Mouse (Mus musculus) limb, embryonic 11.5 days (tissue): ENCODE data around the gene Abl2. TPM values are rescaled to one million over a fixed set of nuclear protein-coding genes. Genes with fewer than 3 reads are reported as not detected.
"Not testable (repeated sequence)": the region's sequence is repeated elsewhere in the genome, so short reads cannot be mapped to it uniquely, and the experiment has no call there.

Experiments
- ATAC-seq: fragments of 200-750 bp; cut with Nextera tagmentation; 2 replicates; pipeline ENCODE4 v1.8.0; 2017; ENCODE audit warnings: low read depth; ENCODE audit not compliant: insufficient number of reproducible peaks, low FRiP score, low TSS enrichment
- DNase-seq: peaks from one replicate; pipeline ENCODE4 v3.0.0-alpha.2; 2015; ENCODE audit warnings: low spot score
- H3K27ac ChIP-seq: fragments of 300-500 bp; sonication (generic); replicated peaks from 2 replicates; pipeline ENCODE4 v1.5.1; 2014; ENCODE audit warnings: low read depth, mild to moderate bottlenecking, low read length
- H3K27me3 ChIP-seq: fragments of 300-500 bp; sonication (generic); 2 replicates; pipeline ENCODE4 v1.6.1; 2014; ENCODE audit warnings: mild to moderate bottlenecking, low read length, mixed read lengths; ENCODE audit not compliant: control insufficient read depth, insufficient read depth
- H3K36me3 ChIP-seq: fragments of 300-500 bp; sonication (generic); 2 replicates; pipeline ENCODE4 v1.6.1; 2014; ENCODE audit warnings: mild to moderate bottlenecking, low read length, moderate library complexity, mixed read lengths; ENCODE audit not compliant: control insufficient read depth, insufficient read depth
- H3K4me1 ChIP-seq: fragments of 300-500 bp; sonication (generic); 2 replicates; pipeline ENCODE4 v1.6.1; 2014; ENCODE audit warnings: low read length, mixed read lengths; ENCODE audit not compliant: control insufficient read depth, insufficient read depth
- H3K4me2 ChIP-seq: fragments of 300-500 bp; sonication (generic); 2 replicates; pipeline ENCODE4 v1.6.1; 2014; ENCODE audit warnings: low read depth, mild to moderate bottlenecking, moderate library complexity; ENCODE audit not compliant: severe bottlenecking
- H3K4me3 ChIP-seq: fragments of 300-500 bp; sonication (generic); 2 replicates; pipeline ENCODE4 v1.5.1; 2014; ENCODE audit warnings: low read depth, low read length
- H3K9ac ChIP-seq: fragments of 300-500 bp; sonication (generic); 2 replicates; pipeline ENCODE4 v1.6.1; 2014; ENCODE audit warnings: mild to moderate bottlenecking, low read length
- H3K9me3 ChIP-seq: fragments of 300-500 bp; sonication (generic); 2 replicates; pipeline ENCODE4 v1.6.1; 2016; ENCODE audit warnings: low read length; ENCODE audit not compliant: control insufficient read depth
- WGBS: fragments of 180-500 bp; shearing (Covaris S2); extraction: QIAGEN DNeasy Blood & Tissue Kit; methylation state at CpG from one replicate; pipeline ENCODE4 v1.1.7; 2014; 5-methylcytosine and 5-hydroxymethylcytosine counted together
- polyA plus RNA-seq: library from polyadenylated mRNA; unstranded; fragments of >200 nt; fragmentation: Nextera tagmentation; extraction: Ambion mirVana; gene quantifications from 2 replicates; pipeline ENCODE4 v1.2.1, GENCODE M21; 2014

Gene Abl2
- 5.9 and 6.3 TPM in 2 replicates for polyA plus RNA-seq

GRCm38 (mm10) chr1:156558024-156558930, at the start of gene Abl2:
Gene Abl2 (plus strand): TSS chr1:156558786.
- H3K36me3 ChIP-seq = no peaks in the 10 kb centered on the region; the same call in 1 of the 2 replicates
- H3K4me3 ChIP-seq = peak within 1 kb of the TSS; percentile 87
- no peaks in the 10 kb centered on the region for H3K9me3 ChIP-seq
- 0 out of 2 replicates have a peak, but pooled peaks cover 2% of the 10 kb centered on the region for H3K4me1 ChIP-seq
- no peaks in the 10 kb centered on the region for H3K27me3 ChIP-seq
- peak; percentile 91 for DNase-seq
- H3K9ac ChIP-seq = peak within 1 kb of the TSS; percentile 99
- H3K4me2 ChIP-seq = peak within 1 kb of the TSS; percentile 64
- ATAC-seq = peak; percentile 93
- 9% methylated on average over 60 of the region's 60 CpGs for WGBS
- H3K27ac ChIP-seq = peak within 1 kb of the TSS; percentile 88

- Histone ChIP-seq H3K27me3 (no peaks in the 10 kb centered on the region), H3K27ac (no peak overlapping the region), H3K4me3 (no peak overlapping the region), H3K9ac (no peak overlapping the region), H3K4me2 (no peak overlapping the region), H3K9me3 (no peaks in the 10 kb centered on the region), H3K4me1 (no peaks in the 10 kb centered on the region), H3K36me3 (no peaks in the 10 kb centered on the region)
- no peak for DNase-seq
- WGBS = 87% methylated on average over 3 of the region's 3 CpGs
- no peak for ATAC-seq
Measured at GRCm38 (mm10) chr1:156520136-156520780, 38.3 kb upstream of the Abl2 start.

- 75% methylated on average over 15 of the region's 15 CpGs for WGBS
- H3K9ac ChIP-seq = no peak overlapping the region
- H3K9me3 ChIP-seq = no peaks in the 10 kb centered on the region
- H3K4me1 ChIP-seq = no peaks in the 10 kb centered on the region
- no peak overlapping the region for H3K4me3 ChIP-seq
- ATAC-seq (no peak), DNase-seq (no peak)
- no peaks in the 10 kb centered on the region for H3K27me3 ChIP-seq
- no peak overlapping the region for H3K27ac ChIP-seq
- no peaks in the 10 kb centered on the region for H3K36me3 ChIP-seq
- no peak overlapping the region for H3K4me2 ChIP-seq
Measured at GRCm38 (mm10) chr1:156521796-156522517, 36.6 kb upstream of the Abl2 start.

GRCm38 (mm10) chr1:156523842-156524241, 34.7 kb upstream of the Abl2 start, which contains the start of gene Gm10031:
Gene Gm10031 (plus strand): TSS chr1:156524012.
- not testable (repeated sequence) for ATAC-seq, H3K4me2 ChIP-seq, H3K27me3 ChIP-seq, H3K9ac ChIP-seq, H3K4me3 ChIP-seq, DNase-seq, H3K27ac ChIP-seq, H3K36me3 ChIP-seq, H3K9me3 ChIP-seq, H3K4me1 ChIP-seq
- 95% methylated on average over 19 of the region's 22 CpGs for WGBS

GRCm38 (mm10) chr1:156532476-156533175, 26.0 kb upstream of the Abl2 start:
- not testable (repeated sequence) for H3K4me1 ChIP-seq, ATAC-seq, H3K36me3 ChIP-seq, H3K9me3 ChIP-seq, H3K4me2 ChIP-seq, H3K27ac ChIP-seq, H3K4me3 ChIP-seq, H3K9ac ChIP-seq, DNase-seq, H3K27me3 ChIP-seq
- WGBS = 88% methylated on average over 16 of the region's 16 CpGs

GRCm38 (mm10) chr1:156533483-156533882, 25.1 kb upstream of the Abl2 start:
- Histone ChIP-seq H3K4me2 (no peak overlapping the region), H3K27ac (no peak overlapping the region), H3K36me3 (no peaks in the 10 kb centered on the region), H3K9me3 (no peaks in the 10 kb centered on the region), H3K4me1 (no peaks in the 10 kb centered on the region), H3K4me3 (no peak overlapping the region), H3K9ac (no peak overlapping the region), H3K27me3 (no peaks in the 10 kb centered on the region)
- ATAC-seq (no peak), DNase-seq (no peak)
- 87% methylated on average over 3 of the region's 3 CpGs for WGBS

GRCm38 (mm10) chr1:156533911-156534310, 24.7 kb upstream of the Abl2 start:
- H3K27ac ChIP-seq = no peak overlapping the region
- ATAC-seq (no peak), DNase-seq (no peak)
- no peak overlapping the region for H3K4me3 ChIP-seq
- H3K4me1 ChIP-seq = no peaks in the 10 kb centered on the region
- H3K9ac ChIP-seq = no peak overlapping the region
- H3K27me3 ChIP-seq = no peaks in the 10 kb centered on the region
- WGBS = 79% methylated on average over 4 of the region's 4 CpGs
- no peak overlapping the region for H3K4me2 ChIP-seq
- no peaks in the 10 kb centered on the region for H3K9me3 ChIP-seq
- H3K36me3 ChIP-seq = no peaks in the 10 kb centered on the region

- Histone ChIP-seq H3K36me3 (no peaks in the 10 kb centered on the region), H3K9ac (no peak overlapping the region), H3K4me3 (no peak overlapping the region), H3K27me3 (no peaks in the 10 kb centered on the region), H3K9me3 (no peaks in the 10 kb centered on the region), H3K4me1 (no peaks in the 10 kb centered on the region), H3K4me2 (no peak overlapping the region), H3K27ac (no peak overlapping the region)
- no peak for ATAC-seq
- DNase-seq = no peak
- 74% methylated on average over 2 of the region's 2 CpGs for WGBS
Measured at GRCm38 (mm10) chr1:156537031-156537430, 21.6 kb upstream of the Abl2 start.
